In genomic region chr14:105736352-105736751, GRCm38 (mm10) we compare ENCODE assay signal across 14 mouse cellular contexts.
A peak's percentile ranks its signal among the peaks of the same experiment; 100 is the strongest.
DNase-seq lines count a peak whose midpoint lies in the region; ATAC-seq and TF ChIP-seq lines count a peak whose summit lies in the region.
"Had no signal": no experiment of that assay in that cellular context is flagged by ENCODE, and none has a peak within 500 bp of the region (broad histone marks: within the 10 kb centered on the region; RNA-seq: fewer than 3 reads in every experiment).

No protein-coding gene starts in this region.

- ATAC-seq in hindbrain, embryonic 11.5 days (ENCODE audit: low FRiP score): no peak
- ATAC-seq in hindbrain, postnatal 0 days: no peak
- no peak for ATAC-seq in midbrain, embryonic 14.5 days (ENCODE audit: low FRiP score, low TSS enrichment)
- ATAC-seq in midbrain, embryonic 15.5 days (replicated peaks): no peak
- no peak for ATAC-seq in stomach, embryonic 16.5 days (ENCODE audit: insufficient read depth, low FRiP score)
- ATAC-seq: forebrain, embryonic 14.5 days had no signal

- WGBS in hindbrain, embryonic 11.5 days: 52% methylated on average over 6 of the region's 6 CpGs
- 61% methylated on average over 6 of the region's 6 CpGs for WGBS in hindbrain, postnatal 0 days
- 62% methylated on average over 6 of the region's 6 CpGs for WGBS in midbrain, embryonic 14.5 days
- 64% methylated on average over 6 of the region's 6 CpGs for WGBS in midbrain, embryonic 15.5 days
- WGBS in stomach, embryonic 16.5 days: 30% methylated on average over 6 of the region's 6 CpGs

- no peaks in the 10 kb centered on the region; the same call in 1 of the 2 replicates for H3K4me1 ChIP-seq in hindbrain, embryonic 11.5 days (replicated peaks; ENCODE audit: control insufficient read depth, insufficient read depth, low read length)
- H3K4me1 ChIP-seq in hindbrain, postnatal 0 days (ENCODE audit: insufficient read depth, low read length): peaks cover 3% of the 10 kb centered on the region; the same call in 1 of the 2 replicates
- peaks cover 3% of the 10 kb centered on the region for H3K4me1 ChIP-seq in midbrain, embryonic 14.5 days (ENCODE audit: control insufficient read depth, insufficient read depth, low read length)
- H3K4me1 ChIP-seq in midbrain, embryonic 15.5 days: peaks cover 18% of the 10 kb centered on the region
- H3K4me1 ChIP-seq in embryonic fibroblast, embryonic 13.5 days (ENCODE audit: control insufficient read depth, insufficient read depth, low read length): peaks cover 11% of the 10 kb centered on the region
- peaks cover 12% of the 10 kb centered on the region for H3K4me1 ChIP-seq in stomach, embryonic 16.5 days (ENCODE audit: control insufficient read depth, insufficient read depth, low read length)

- H3K9me3 ChIP-seq in hindbrain, embryonic 11.5 days (ENCODE audit: control insufficient read depth, low read length): no peaks in the 10 kb centered on the region
- H3K9me3 ChIP-seq in hindbrain, postnatal 0 days (ENCODE audit: low read length): no peaks in the 10 kb centered on the region
- H3K9me3 ChIP-seq in midbrain, embryonic 14.5 days (ENCODE audit: control insufficient read depth, low read length): no peaks in the 10 kb centered on the region
- no peaks in the 10 kb centered on the region for H3K9me3 ChIP-seq in midbrain, embryonic 15.5 days
- H3K9me3 ChIP-seq in stomach, embryonic 16.5 days (replicated peaks; ENCODE audit: control insufficient read depth, low read length): no peaks in the 10 kb centered on the region
- H3K9me3 ChIP-seq: hindbrain, embryonic 12.5 days; neural tube, embryonic 15.5 days had no signal

- TF ChIP-seq CTCF in hindbrain, postnatal 0 days (IDR thresholded peaks at IDR 0.05; ENCODE audit: low read depth): no peak
- no peak for TF ChIP-seq CTCF in embryonic fibroblast, embryonic 13.5 days (IDR thresholded peaks at IDR 0.05; ENCODE audit: borderline replicate concordance, insufficient read depth, low read length)

- H3K4me3 ChIP-seq in hindbrain, embryonic 11.5 days (ENCODE audit: low read depth, low read length): no peak overlapping the region
- H3K4me3 ChIP-seq in hindbrain, postnatal 0 days (ENCODE audit: low read length): no peak overlapping the region
- H3K4me3 ChIP-seq in midbrain, embryonic 14.5 days (replicated peaks; ENCODE audit: low read depth, low read length): no peak overlapping the region
- H3K4me3 ChIP-seq in midbrain, embryonic 15.5 days: no peak overlapping the region
- no peak overlapping the region for H3K4me3 ChIP-seq in embryonic fibroblast, embryonic 13.5 days (ENCODE audit: insufficient read depth, low read length)
- H3K4me3 ChIP-seq in stomach, embryonic 16.5 days (replicated peaks; ENCODE audit: low read length): no peak overlapping the region
- H3K4me3 ChIP-seq: hindbrain, embryonic 12.5 days; neural tube, embryonic 15.5 days had no signal

- no peak overlapping the region for H3K9ac ChIP-seq in hindbrain, embryonic 11.5 days (ENCODE audit: low read depth, low read length)
- no peak overlapping the region for H3K9ac ChIP-seq in hindbrain, postnatal 0 days (replicated peaks; ENCODE audit: low read length)
- H3K9ac ChIP-seq in midbrain, embryonic 14.5 days (replicated peaks; ENCODE audit: low read length): no peak overlapping the region
- H3K9ac ChIP-seq in midbrain, embryonic 15.5 days: no peak overlapping the region
- H3K9ac ChIP-seq in stomach, embryonic 16.5 days (ENCODE audit: low read length): no peak overlapping the region
- H3K9ac ChIP-seq: hindbrain, embryonic 12.5 days; neural tube, embryonic 15.5 days had no signal

- no peaks in the 10 kb centered on the region for H3K36me3 ChIP-seq in hindbrain, embryonic 11.5 days (ENCODE audit: control insufficient read depth, insufficient read depth, low read length)
- no peaks in the 10 kb centered on the region for H3K36me3 ChIP-seq in hindbrain, postnatal 0 days (ENCODE audit: insufficient read depth, low read length)
- no peaks in the 10 kb centered on the region for H3K36me3 ChIP-seq in midbrain, embryonic 14.5 days (ENCODE audit: control insufficient read depth, insufficient read depth, low read length)
- no peaks in the 10 kb centered on the region for H3K36me3 ChIP-seq in midbrain, embryonic 15.5 days (replicated peaks)
- no peaks in the 10 kb centered on the region for H3K36me3 ChIP-seq in stomach, embryonic 16.5 days (ENCODE audit: control insufficient read depth, insufficient read depth, low read length)
- H3K36me3 ChIP-seq: hindbrain, embryonic 12.5 days; neural tube, embryonic 15.5 days had no signal

- DNase-seq in hindbrain, embryonic 11.5 days (ENCODE audit: low spot score): peak; percentile 42
- DNase-seq in hindbrain, postnatal 0 days (ENCODE audit: low spot score): no peak
- DNase-seq in midbrain, embryonic 14.5 days: peak; percentile 18
- no peak for DNase-seq in cerebellum, adult 11 months
- no peak for DNase-seq in liver
- DNase-seq: cerebellum, adult 2 months; right cerebral cortex, postnatal 4 days; thymus, postnatal 36 days had no signal

- TF ChIP-seq POLR2A in embryonic fibroblast, embryonic 13.5 days (IDR thresholded peaks at IDR 0.05; ENCODE audit: low read depth, low read length): no peak

- H3K27me3 ChIP-seq in hindbrain, embryonic 11.5 days (ENCODE audit: control insufficient read depth, insufficient read depth, low read length): no peaks in the 10 kb centered on the region
- H3K27me3 ChIP-seq in hindbrain, postnatal 0 days (ENCODE audit: insufficient read depth, low read length): no peaks in the 10 kb centered on the region
- H3K27me3 ChIP-seq in midbrain, embryonic 14.5 days (ENCODE audit: control insufficient read depth, insufficient read depth, low read length): no peaks in the 10 kb centered on the region
- no peaks in the 10 kb centered on the region for H3K27me3 ChIP-seq in midbrain, embryonic 15.5 days (replicated peaks)
- H3K27me3 ChIP-seq in stomach, embryonic 16.5 days (ENCODE audit: control insufficient read depth, insufficient read depth, low read length): no peaks in the 10 kb centered on the region
- H3K27me3 ChIP-seq: hindbrain, embryonic 12.5 days; neural tube, embryonic 15.5 days had no signal

- no peak overlapping the region for H3K27ac ChIP-seq in hindbrain, embryonic 11.5 days (ENCODE audit: low read depth, low read length)
- H3K27ac ChIP-seq in hindbrain, postnatal 0 days: no peak overlapping the region
- H3K27ac ChIP-seq in midbrain, embryonic 14.5 days (replicated peaks; ENCODE audit: low read depth, low read length): no peak overlapping the region
- H3K27ac ChIP-seq in midbrain, embryonic 15.5 days: no peak overlapping the region
- 0 out of 2 replicates have a peak overlapping the region, but pooled peaks have one; percentile 35 for H3K27ac ChIP-seq in embryonic fibroblast, embryonic 13.5 days (ENCODE audit: insufficient read depth, low read length)
- H3K27ac ChIP-seq in stomach, embryonic 16.5 days (ENCODE audit: low read length): peak overlapping the region; percentile 28
- H3K27ac ChIP-seq: hindbrain, embryonic 12.5 days; neural tube, embryonic 15.5 days had no signal

- H3K4me2 ChIP-seq in hindbrain, embryonic 11.5 days (replicated peaks; ENCODE audit: low read depth, low read length): no peak overlapping the region
- H3K4me2 ChIP-seq in hindbrain, postnatal 0 days (ENCODE audit: low read depth, low read length): no peak overlapping the region
- H3K4me2 ChIP-seq in midbrain, embryonic 14.5 days (ENCODE audit: low read length): no peak overlapping the region
- H3K4me2 ChIP-seq in midbrain, embryonic 15.5 days: no peak overlapping the region
- H3K4me2 ChIP-seq in stomach, embryonic 16.5 days (ENCODE audit: low read depth, low read length): no peak overlapping the region
- H3K4me2 ChIP-seq: hindbrain, embryonic 12.5 days; neural tube, embryonic 15.5 days had no signal

Comparison
In these comparisons a context has a peak if more than half of its experiments do, and no peak if none do; other contexts are left out.
1. DNase-seq: peak in hindbrain, embryonic 11.5 days (single experiment) and midbrain, embryonic 14.5 days (single experiment); none in hindbrain, postnatal 0 days (single experiment), cerebellum, adult 11 months (single experiment) and liver (single experiment).
2. H3K27ac ChIP-seq: peak in embryonic fibroblast, embryonic 13.5 days (single experiment) and stomach, embryonic 16.5 days (single experiment); none in hindbrain, embryonic 11.5 days (single experiment), hindbrain, postnatal 0 days (single experiment), midbrain, embryonic 14.5 days (single experiment) and midbrain, embryonic 15.5 days (single experiment).